Mouse (Mus musculus) frontal cortex, adult 2 months (tissue): Measurements from ENCODE around the gene Nmrk1. TPM values are rescaled to one million over a fixed set of nuclear protein-coding genes. Genes with fewer than 3 reads are reported as not detected.
"Not testable (repeated sequence)": the region's sequence is repeated elsewhere in the genome, so short reads cannot be mapped to it uniquely, and the experiment has no call there.

Source experiments
- DNase-seq, 2 experiments: peaks; one replicate each; pipeline ENCODE4 v3.0.0; 2022; ENCODE audit warnings: low spot score in 1 of 2; ENCODE audit errors: extremely low spot score in 1 of 2
- polyA plus RNA-seq: library from polyadenylated mRNA; depleted of rRNA; stranded (reverse); fragments of >200 nt; gene quantifications from 2 replicates; pipeline ENCODE4 v1.2.3, GENCODE M21; 2012; rRNA removed

Gene Nmrk1
- polyA plus RNA-seq: 9.2 and 9.8 TPM in 2 replicates

DNA sequence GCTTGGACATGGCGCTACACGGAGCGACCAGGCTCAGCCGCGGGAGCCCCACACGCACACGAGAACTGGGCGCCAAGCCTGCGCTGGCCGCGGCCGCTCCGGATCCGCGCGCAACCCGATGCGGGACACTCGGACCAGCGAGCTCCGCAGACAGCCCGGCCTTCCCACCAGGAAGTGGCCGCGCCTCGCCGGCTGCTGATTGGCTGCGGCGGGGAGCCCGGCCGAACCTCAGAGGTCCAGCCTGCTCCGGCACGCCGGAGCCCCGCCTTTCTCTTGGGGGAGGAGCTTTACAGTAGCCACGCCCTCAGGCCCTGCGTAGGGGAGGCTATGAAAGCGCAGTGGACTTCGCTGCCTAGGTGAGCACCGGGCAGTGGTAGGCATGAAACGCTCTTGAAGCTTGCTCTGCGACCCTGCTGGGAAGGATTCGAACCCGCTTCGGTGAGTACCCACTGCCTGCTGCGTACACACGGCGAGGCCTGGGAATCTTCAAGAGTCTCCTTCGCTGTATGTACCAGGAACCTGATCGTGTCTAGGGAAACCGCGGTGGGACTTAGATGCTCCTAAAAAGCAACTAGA is at the start of gene Nmrk1, which contains the start of gene Ostf1:
TSS of gene Nmrk1 (plus strand) at position 307 of the 576 bp plus-strand sequence.
TSS of gene Ostf1 (minus strand) at position 180 of the 576 bp plus-strand sequence.
- peak; percentile 86 to 94 for DNase-seq

- DNase-seq: no peak
These were observed 49.5 kb upstream of the Nmrk1 start for GRCm38 (mm10) chr19:18582226-18582625.

DNA sequence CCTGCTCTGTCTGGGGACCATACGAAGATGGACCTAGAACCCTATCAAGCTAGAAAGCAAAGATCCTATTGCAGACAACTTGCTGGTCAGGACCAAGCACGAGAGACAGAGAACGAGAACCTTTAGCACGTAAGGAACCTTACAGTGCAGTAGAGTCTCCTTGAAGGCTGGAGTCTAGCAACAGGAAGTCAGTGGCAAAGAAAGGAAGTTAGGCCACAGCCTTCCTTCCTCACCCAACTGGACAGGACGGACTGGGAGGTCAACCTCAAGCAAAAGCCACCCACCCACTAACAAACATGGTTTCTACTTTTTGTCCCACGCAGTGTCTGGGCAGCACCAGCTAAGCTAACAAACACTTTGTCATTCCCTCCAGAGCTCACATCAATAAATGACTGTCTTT is 48.9 kb upstream of the Nmrk1 start:
- DNase-seq: no peak

DNA sequence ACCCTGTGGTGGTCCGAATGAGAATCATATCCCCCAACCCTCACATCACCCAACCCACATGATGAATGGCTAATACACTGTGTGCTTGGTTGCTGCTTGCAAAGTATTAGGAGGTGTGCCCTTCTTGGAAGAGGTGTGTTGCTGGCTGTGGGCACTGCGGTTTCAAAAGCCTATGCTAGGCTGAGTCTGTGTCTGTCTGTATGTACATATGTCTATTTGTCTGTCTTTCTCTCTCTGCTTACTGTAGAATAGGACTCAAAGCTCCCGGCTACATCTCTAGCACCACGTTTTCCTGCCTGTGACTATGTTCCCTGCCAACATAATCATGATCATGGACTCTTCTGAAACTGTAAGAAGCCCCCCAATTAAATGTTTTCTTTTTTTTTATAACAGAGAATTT is 48.0 kb upstream of the Nmrk1 start:
- DNase-seq: no peak

GRCm38 (mm10) chr19:18584621-18585020 is 47.1 kb upstream of the Nmrk1 start:
- DNase-seq: no peak

- no peak for DNase-seq
These were observed 44.6 kb upstream of the Nmrk1 start for GRCm38 (mm10) chr19:18587118-18587517.

GRCm38 (mm10) chr19:18588243-18588642 is 43.5 kb upstream of the Nmrk1 start:
- DNase-seq: no peak

DNA sequence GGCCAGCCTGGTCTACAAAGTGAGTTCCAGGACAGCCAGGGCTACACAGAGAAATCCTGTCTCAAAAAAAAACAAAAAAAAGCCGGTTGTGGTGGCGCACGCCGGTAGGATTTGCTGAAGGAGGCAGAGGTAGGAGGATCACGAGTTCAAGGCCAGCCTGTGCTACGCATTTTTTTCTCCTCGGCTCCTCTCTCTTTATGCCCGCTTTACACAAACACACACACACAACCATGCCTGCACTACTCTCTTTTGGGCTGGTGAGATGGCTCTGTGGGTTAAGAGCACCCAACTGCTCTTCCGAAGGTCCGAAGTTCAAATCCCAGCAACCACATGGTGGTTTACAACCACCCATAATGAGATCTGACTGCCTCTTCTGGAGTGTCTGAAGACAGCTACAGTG is 42.9 kb upstream of the Nmrk1 start:
- DNase-seq: not testable (repeated sequence)

DNA sequence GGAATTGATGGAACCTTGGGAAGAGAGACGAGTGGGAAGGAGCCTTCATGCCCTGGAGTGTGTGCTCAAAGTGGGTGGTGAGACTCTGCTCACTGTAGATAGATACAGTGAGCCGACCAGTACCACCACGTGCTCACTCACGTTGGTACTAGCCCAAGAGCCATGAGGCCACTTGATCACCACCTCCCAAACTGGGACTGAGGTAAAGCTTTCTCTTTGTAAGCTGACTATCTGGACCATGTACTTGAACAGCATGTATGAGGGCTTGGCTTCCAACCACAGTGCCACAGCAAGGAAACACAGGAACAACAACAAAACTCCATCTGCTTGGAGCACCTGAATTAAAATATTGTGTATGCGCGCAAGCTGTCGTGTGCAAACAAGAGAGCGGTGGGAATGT is 42.5 kb upstream of the Nmrk1 start:
- no peak for DNase-seq

DNA sequence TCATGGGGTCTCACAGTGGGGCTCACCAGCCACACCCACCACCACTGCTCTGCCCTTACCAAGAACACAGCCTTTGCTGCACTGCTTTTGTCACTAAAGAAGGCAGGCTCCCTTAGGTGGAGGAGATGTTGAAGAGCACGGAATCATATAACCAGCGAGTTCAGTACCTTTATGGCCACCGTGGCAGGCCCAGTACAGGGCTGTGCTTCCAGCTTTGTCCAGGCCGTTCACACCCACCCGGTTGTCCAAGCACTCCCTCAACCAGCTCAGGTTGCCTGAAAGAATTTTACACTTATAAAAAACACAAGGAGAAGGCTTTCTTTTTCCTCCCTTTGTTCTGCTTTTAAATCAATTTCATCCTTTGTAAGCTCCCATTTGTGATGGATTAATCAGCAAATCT is 41.5 kb upstream of the Nmrk1 start:
- DNase-seq: no peak

DNA sequence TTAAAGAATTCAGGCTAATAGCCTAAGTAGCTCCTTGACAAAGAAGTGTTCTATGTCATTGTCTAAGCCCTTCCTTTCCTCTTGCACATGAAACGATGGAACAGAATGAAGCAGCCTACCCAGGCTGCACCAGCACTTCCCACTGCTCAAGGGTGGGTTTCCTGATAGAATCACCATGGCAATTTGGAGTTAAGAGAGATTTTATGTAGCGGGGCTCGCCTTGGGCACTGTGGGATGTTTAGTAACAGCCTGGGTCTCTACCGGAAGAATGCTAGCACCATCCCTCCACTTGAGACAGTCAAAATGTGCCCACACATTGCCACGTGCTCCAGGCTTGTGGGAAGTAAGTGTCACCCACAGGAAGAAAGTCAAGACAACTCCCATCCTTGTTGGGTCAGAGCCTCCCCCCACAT is 40.8 kb upstream of the Nmrk1 start:
- DNase-seq: no peak

DNA sequence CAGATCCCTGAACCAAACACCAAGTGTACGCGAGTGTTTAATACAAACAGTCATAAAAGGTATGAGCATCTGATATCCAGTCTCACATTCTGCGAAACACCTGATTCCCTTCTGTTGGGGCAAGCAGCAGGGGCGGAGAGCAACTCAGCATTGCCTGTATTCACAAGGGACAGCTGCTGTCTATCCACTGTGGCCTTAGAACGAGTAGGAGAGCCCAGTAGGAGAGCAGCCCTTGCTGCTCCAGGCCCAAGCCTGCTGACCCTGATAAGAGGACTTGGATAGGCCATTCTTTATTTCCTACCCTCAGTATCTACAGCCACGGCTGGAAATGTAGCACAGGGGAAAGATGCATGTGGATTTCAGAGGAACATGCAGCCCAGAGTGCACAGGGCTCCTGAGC is 38.8 kb upstream of the Nmrk1 start:
- no peak for DNase-seq

DNA sequence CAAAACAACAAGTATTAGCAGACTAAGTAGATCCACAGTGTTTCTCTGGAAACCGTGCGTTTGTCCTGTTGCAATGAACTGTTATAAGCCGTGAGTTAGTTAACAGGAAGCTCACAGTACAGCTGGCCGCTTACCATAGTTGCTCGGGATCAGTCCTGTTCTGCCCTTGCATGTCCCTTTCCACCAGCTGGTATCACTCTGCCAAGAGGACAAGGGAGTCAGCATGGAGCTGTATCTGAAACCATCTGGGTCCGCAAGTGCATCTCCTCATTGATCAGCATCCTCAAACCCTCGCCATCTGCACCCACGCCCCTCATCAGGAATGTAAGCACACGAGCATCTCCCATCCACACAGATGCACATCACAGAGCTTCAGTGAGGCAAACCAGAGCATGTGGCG is 38.0 kb upstream of the Nmrk1 start:
- DNase-seq: no peak

- DNase-seq: no peak
These were observed 34.9 kb upstream of the Nmrk1 start for GRCm38 (mm10) chr19:18596876-18597275.

DNA sequence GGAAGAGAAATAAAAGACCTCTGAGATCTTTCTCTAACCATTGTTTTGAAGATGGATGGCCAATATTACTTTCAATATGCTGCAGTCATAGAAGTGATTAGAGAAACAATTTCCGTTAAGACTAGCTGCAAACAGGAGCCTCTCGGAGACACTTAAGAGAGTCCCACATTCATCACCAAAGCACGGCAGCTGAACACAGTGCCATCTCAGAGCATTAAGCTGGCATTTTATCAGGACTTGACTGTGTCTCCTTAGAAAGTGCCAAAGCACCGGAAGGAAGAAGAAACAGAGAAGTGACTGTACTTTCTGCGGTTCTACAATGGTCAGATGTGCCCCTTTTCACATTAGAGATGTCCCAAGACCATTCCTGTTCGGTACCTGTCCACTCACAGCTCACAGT is 34.0 kb upstream of the Nmrk1 start:
- DNase-seq: no peak

DNA sequence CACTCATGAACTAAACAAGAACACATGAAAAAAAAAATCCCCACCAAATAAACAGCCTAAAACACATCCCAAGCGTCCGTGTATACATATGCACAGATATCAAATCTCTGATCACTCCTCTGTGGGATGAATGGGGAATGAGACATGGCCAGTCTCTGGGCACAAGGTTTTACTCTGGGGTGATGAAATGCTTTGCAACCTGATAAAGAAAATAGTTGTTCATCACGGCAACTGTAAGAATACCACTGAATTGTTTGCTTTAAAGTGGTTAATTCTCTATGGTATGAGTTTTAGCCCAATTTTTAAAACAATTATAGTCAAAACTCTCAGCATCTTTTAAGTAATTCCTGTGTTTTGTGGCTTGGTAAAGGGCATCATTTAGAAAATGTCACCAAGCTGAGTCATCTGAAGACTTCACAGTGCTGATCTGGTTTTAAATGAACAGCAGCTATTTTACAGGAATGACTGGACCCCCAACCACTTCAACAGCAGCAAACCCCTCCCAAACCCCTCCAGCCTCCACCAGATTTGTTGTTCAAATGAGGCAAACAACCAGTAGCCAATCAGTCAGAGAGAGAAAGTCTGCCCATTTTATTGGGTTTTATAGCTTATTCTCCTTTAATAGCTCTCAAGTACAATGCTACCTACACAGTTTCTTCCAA is 33.4 kb upstream of the Nmrk1 start:
- no peak for DNase-seq

DNA sequence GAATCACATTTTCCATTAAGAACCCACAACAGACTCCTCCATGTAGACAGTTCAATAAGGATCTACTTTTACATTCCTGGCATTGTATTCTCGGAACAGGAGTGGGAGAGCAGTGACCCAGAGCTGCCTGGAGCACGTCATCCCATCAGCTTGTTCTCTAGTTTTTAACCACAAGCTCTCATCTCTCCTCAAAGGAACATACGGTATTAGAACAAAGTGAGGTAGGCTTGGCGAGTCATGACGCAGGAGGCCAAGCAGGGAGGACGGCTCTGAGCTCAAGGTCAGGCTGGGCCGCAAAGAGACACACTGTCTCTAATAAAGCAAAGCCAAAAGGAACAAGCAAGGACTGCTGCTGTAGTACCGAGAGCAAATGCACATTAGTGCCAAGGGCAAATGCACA is 32.7 kb upstream of the Nmrk1 start:
- DNase-seq: no peak

GRCm38 (mm10) chr19:18599650-18600049 is 32.1 kb upstream of the Nmrk1 start:
- no peak for DNase-seq

DNA sequence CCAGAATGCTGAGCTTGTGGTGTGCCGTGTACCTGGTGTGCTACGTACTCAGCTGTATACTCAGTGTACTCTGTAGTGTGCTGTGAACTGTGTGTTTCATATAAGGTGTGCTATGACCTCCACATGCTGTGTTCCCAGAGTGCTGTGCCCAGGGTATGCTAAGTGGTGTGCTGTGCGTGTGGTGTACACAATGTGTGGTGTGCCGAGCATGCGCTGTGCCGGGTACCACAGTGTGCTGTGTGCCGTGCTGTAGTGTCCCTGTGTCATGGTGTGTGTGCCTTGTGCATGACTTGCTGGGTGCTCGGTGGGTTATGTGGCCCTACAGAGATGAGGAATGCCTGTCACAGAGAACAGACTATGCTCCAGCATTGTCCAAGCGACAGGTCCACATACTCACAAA is 31.1 kb upstream of the Nmrk1 start:
- DNase-seq: no peak

GRCm38 (mm10) chr19:18603011-18603410 is 28.7 kb upstream of the Nmrk1 start:
- no peak for DNase-seq

- DNase-seq: no peak
These were observed 23.8 kb upstream of the Nmrk1 start for GRCm38 (mm10) chr19:18607907-18608306.

GRCm38 (mm10) chr19:18608975-18609374 is 22.8 kb upstream of the Nmrk1 start:
- no peak for DNase-seq

DNA sequence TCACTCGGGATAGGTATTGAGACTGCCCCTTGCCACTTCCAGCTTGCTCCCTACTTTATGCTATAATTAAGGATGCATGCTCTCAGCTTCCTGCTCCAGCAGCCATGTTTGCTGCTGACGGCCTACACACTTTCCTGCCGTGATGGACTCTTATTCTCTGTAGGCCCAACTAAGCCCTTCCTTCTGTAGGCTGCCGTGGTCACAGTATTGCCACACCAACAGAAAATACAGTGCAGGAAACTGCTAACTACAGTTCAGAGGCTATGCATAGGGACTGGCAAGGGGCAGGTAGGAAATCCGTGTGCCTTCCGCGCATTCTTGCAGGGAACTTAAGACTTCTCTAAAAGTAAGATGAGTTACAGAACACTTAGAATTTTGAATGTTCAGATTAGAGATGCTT is 17.4 kb upstream of the Nmrk1 start:
- no peak for DNase-seq
